Mouse (Mus musculus): ENCODE results near the gene Gpr4. TPM values are rescaled to one million over a fixed set of nuclear protein-coding genes. Genes with fewer than 3 reads are reported as not detected.

Gene Gpr4
- polyA plus RNA-seq, 1 experiment from 2014 or later = 1.8 TPM

- Histone ChIP-seq H3K9me3 (peaks cover 2% of the 10 kb centered on the region; the same call in 1 of the 2 replicates), H3K36me3 (peaks cover 47% of the 10 kb centered on the region), H3K27me3 (ENCODE audit: insufficient read depth, poor library complexity, severe bottlenecking) (no peaks in the 10 kb centered on the region), H3K4me3 (no peak overlapping the region), H3K27ac (no peak overlapping the region), H3K4me1 (replicated peaks) (peaks cover 7% of the 10 kb centered on the region; the same call in 1 of the 2 replicates)
- no peak for DNase-seq (ENCODE audit: low spot score)
- 83% methylated on average over 2 of the region's 2 CpGs for WGBS
These were observed 24.1 kb downstream of the Gpr4 start for GRCm38 (mm10) chr7:19236411-19236810.

GRCm38 (mm10) chr7:19238344-19238743 lies 26.0 kb downstream of the Gpr4 start:
- H3K4me3 ChIP-seq = no peak overlapping the region
- H3K4me1 ChIP-seq (replicated peaks) = peaks cover 7% of the 10 kb centered on the region; the same call in 1 of the 2 replicates
- no peak for DNase-seq (ENCODE audit: low spot score)
- 97% methylated on average over 4 of the region's 4 CpGs for WGBS
- peaks cover 28% of the 10 kb centered on the region for H3K36me3 ChIP-seq
- no peak overlapping the region for H3K27ac ChIP-seq
- no peaks in the 10 kb centered on the region for H3K27me3 ChIP-seq (ENCODE audit: insufficient read depth, poor library complexity, severe bottlenecking)
- H3K9me3 ChIP-seq = peaks cover 2% of the 10 kb centered on the region; the same call in 1 of the 2 replicates

DNA sequence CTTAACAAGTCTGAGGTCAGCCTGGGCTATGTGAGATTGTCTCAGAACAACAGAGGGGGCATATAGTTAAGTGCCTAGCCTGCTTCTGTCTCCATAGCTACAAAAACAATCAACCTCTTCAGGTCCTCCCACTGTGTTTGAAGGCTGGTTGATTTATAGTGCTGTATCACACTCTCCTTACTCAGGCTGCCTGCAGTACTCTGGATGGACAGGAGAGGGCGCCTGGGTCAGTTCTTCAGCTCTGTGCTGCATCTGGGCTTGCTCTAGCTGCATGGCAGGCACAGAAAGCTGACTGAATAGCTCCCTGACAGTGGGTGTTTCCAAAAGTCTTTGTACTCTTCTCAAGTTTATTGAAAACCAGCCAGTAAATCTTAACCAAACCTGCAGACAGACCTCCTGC lies 27.1 kb downstream of the Gpr4 start:
- 0% methylated on average over 1 of the region's 1 CpGs for WGBS
- peak; percentile 90 for DNase-seq (ENCODE audit: low spot score)
- no peaks in the 10 kb centered on the region for H3K27me3 ChIP-seq (ENCODE audit: insufficient read depth, poor library complexity, severe bottlenecking)
- H3K36me3 ChIP-seq = peaks cover 28% of the 10 kb centered on the region
- no peak overlapping the region for H3K27ac ChIP-seq
- H3K4me1 ChIP-seq (replicated peaks) = peaks cover 7% of the 10 kb centered on the region; the same call in 1 of the 2 replicates
- no peaks in the 10 kb centered on the region for H3K9me3 ChIP-seq
- no peak overlapping the region for H3K4me3 ChIP-seq

DNA sequence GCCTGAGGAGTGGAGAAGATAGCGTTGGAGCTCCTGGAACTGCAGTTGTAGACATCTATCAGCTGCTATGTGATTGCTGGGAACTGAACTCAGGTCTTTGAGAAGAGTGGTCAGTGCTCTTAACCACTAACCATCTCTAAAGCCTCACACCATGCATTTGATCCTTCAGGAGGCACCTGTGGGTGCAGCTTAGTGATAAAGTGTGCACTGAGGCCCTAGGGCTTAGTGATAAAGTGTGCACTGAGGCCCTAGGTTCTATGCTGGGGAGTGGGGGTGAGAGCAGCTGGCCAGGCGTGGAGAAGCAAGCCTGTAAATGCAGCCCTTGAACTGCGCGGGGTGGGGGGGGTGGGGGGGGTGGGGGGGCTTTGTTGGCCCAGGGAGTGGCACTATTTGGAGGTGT lies 27.6 kb downstream of the Gpr4 start:
- Histone ChIP-seq H3K9me3 (no peaks in the 10 kb centered on the region), H3K27me3 (ENCODE audit: insufficient read depth, poor library complexity, severe bottlenecking) (no peaks in the 10 kb centered on the region), H3K36me3 (peaks cover 28% of the 10 kb centered on the region), H3K27ac (no peak overlapping the region), H3K4me1 (replicated peaks) (peaks cover 7% of the 10 kb centered on the region; the same call in 1 of the 2 replicates), H3K4me3 (no peak overlapping the region)
- no peak for DNase-seq (ENCODE audit: low spot score)
- 66% methylated on average over 4 of the region's 4 CpGs for WGBS

DNA sequence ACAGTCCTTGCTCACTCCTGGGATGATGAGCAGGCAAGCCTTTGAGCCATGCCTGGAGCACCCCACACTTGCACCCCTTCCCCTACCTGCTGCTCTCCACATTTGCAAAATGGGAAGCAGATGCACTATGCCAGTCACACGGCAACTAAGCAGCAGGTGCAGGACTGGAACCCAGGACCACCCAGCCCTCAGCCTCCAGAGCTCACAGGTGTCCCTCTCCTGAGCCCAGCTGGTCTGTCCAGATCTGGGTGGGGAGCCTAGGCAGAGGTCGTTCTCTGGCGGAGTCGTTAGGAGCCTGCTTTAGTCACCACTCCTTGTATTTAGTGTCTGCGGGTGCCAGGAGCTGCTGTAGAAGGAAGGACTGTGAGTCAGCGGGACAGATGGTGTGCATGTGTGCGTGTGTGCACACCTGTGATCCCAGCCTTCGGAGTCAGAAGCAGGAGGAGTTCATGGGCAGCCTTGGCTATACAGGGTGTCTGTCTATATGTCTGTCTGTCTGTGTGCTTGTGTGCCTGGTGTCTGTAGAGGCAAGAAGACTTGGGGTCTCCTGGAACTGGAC lies 28.6 kb downstream of the Gpr4 start:
- Histone ChIP-seq H3K36me3 (peaks cover 37% of the 10 kb centered on the region), H3K9me3 (no peaks in the 10 kb centered on the region), H3K4me1 (replicated peaks) (peaks cover 7% of the 10 kb centered on the region; the same call in 1 of the 2 replicates), H3K27ac (no peak overlapping the region; the same call in 1 of the 2 replicates), H3K27me3 (ENCODE audit: insufficient read depth, poor library complexity, severe bottlenecking) (no peaks in the 10 kb centered on the region), H3K4me3 (no peak overlapping the region)
- 93% methylated on average over 8 of the region's 8 CpGs for WGBS
- DNase-seq (ENCODE audit: low spot score) = no peak

GRCm38 (mm10) chr7:19242005-19242404 lies 29.7 kb downstream of the Gpr4 start:
- Histone ChIP-seq H3K27me3 (ENCODE audit: insufficient read depth, poor library complexity, severe bottlenecking) (no peaks in the 10 kb centered on the region), H3K36me3 (peaks cover 48% of the 10 kb centered on the region), H3K27ac (no peak overlapping the region), H3K4me1 (replicated peaks) (peaks cover 7% of the 10 kb centered on the region; the same call in 1 of the 2 replicates), H3K4me3 (no peak overlapping the region), H3K9me3 (no peaks in the 10 kb centered on the region)
- 94% methylated on average over 1 of the region's 1 CpGs for WGBS
- no peak for DNase-seq (ENCODE audit: low spot score)

GRCm38 (mm10) chr7:19243858-19244257 lies 31.5 kb downstream of the Gpr4 start:
- no peak for DNase-seq (ENCODE audit: low spot score)
- H3K27me3 ChIP-seq (ENCODE audit: insufficient read depth, poor library complexity, severe bottlenecking) = no peaks in the 10 kb centered on the region

DNA sequence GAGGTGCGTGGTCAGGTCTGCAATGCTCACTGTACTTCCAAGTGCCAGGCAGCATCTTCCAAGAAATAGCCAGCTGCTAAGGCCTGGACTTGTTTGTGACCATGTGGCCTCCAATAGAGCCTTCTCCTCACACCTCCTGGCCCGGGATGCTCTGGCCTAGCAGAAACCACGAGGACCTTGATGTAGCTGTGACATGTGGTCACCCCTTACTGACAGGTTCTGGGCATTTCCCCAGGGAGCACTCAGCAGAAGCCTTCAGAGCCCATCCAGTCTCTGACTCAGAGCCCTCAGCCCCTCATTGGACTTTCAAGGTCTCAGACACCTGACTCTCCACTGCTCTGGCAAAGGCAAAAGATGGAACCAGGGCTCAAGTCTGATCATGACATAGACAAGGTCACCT lies 32.7 kb downstream of the Gpr4 start:
- WGBS = 94% methylated on average over 3 of the region's 3 CpGs
- no peak for DNase-seq (ENCODE audit: low spot score)
- Histone ChIP-seq H3K4me3 (no peak overlapping the region), H3K9me3 (0 out of 2 replicates have a peak, but pooled peaks cover 3% of the 10 kb centered on the region), H3K27me3 (ENCODE audit: insufficient read depth, poor library complexity, severe bottlenecking) (no peaks in the 10 kb centered on the region), H3K36me3 (peaks cover 55% of the 10 kb centered on the region), H3K27ac (no peak overlapping the region), H3K4me1 (replicated peaks) (no peaks in the 10 kb centered on the region)

More at GRCm38 (mm10) chr7:19243858-19244257, 31.5 kb downstream of the Gpr4 start:
- Histone ChIP-seq H3K27ac (no peak overlapping the region), H3K9me3 (0 out of 2 replicates have a peak, but pooled peaks cover 3% of the 10 kb centered on the region), H3K36me3 (peaks cover 55% of the 10 kb centered on the region), H3K4me1 (replicated peaks) (peaks cover 7% of the 10 kb centered on the region; the same call in 1 of the 2 replicates), H3K4me3 (no peak overlapping the region)
- 87% methylated on average over 5 of the region's 5 CpGs for WGBS

GRCm38 (mm10) chr7:19246855-19247254 lies 34.5 kb downstream of the Gpr4 start:
- no peak overlapping the region for H3K27ac ChIP-seq
- peaks cover 44% of the 10 kb centered on the region for H3K36me3 ChIP-seq
- H3K4me3 ChIP-seq = no peak overlapping the region
- no peak for DNase-seq (ENCODE audit: low spot score)
- no peaks in the 10 kb centered on the region for H3K27me3 ChIP-seq (ENCODE audit: insufficient read depth, poor library complexity, severe bottlenecking)
- 88% methylated on average over 1 of the region's 1 CpGs for WGBS
- H3K4me1 ChIP-seq (replicated peaks) = no peaks in the 10 kb centered on the region
- H3K9me3 ChIP-seq = 0 out of 2 replicates have a peak, but pooled peaks cover 3% of the 10 kb centered on the region

DNA sequence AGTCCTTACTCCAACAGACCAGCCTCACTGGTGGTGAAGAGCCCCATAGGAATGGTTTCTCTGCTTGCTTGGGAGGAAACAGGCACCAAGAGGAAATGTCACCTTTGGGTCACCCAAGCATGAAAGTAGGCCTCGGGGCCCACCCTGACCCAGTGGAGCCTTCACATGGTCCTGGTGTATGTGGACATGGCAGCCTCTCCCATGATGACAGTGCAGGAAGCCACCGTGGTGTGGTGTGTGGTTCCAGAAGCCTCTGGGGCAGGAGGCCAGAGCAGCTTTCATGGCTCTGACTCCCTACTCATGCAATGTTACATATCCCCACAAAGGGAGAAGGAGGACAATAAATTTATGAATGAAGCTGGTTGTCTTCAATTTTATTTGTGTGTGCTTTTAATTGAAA lies 35.2 kb downstream of the Gpr4 start:
- 94% methylated on average over 2 of the region's 2 CpGs for WGBS
- Histone ChIP-seq H3K9me3 (0 out of 2 replicates have a peak, but pooled peaks cover 3% of the 10 kb centered on the region), H3K27me3 (ENCODE audit: insufficient read depth, poor library complexity, severe bottlenecking) (no peaks in the 10 kb centered on the region), H3K36me3 (peaks cover 44% of the 10 kb centered on the region), H3K4me3 (no peak overlapping the region), H3K27ac (no peak overlapping the region), H3K4me1 (replicated peaks) (no peaks in the 10 kb centered on the region)
- no peak for DNase-seq (ENCODE audit: low spot score)

- WGBS = 87% methylated on average over 4 of the region's 4 CpGs
- no peak for DNase-seq (ENCODE audit: low spot score)
These were observed 39.7 kb downstream of the Gpr4 start for GRCm38 (mm10) chr7:19252078-19252477.

GRCm38 (mm10) chr7:19253437-19253836 lies 41.1 kb downstream of the Gpr4 start:
- H3K4me1 ChIP-seq (replicated peaks) = peaks cover 4% of the 10 kb centered on the region; the same call in 1 of the 2 replicates
- WGBS = 68% methylated on average over 5 of the region's 5 CpGs
- H3K9me3 ChIP-seq = no peaks in the 10 kb centered on the region
- no peak overlapping the region for H3K4me3 ChIP-seq
- peaks cover 38% of the 10 kb centered on the region for H3K36me3 ChIP-seq
- H3K27me3 ChIP-seq (ENCODE audit: insufficient read depth, poor library complexity, severe bottlenecking) = no peaks in the 10 kb centered on the region
- no peak for DNase-seq (ENCODE audit: low spot score)
- no peak overlapping the region for H3K27ac ChIP-seq

More at GRCm38 (mm10) chr7:19252078-19252477, 39.7 kb downstream of the Gpr4 start:
- Histone ChIP-seq H3K9me3 (0 out of 2 replicates have a peak, but pooled peaks cover 3% of the 10 kb centered on the region), H3K27ac (no peak overlapping the region), H3K27me3 (ENCODE audit: insufficient read depth, poor library complexity, severe bottlenecking) (no peaks in the 10 kb centered on the region), H3K4me3 (no peak overlapping the region), H3K36me3 (peaks cover 31% of the 10 kb centered on the region), H3K4me1 (replicated peaks) (no peaks in the 10 kb centered on the region)

GRCm38 (mm10) chr7:19255395-19255794 lies 43.1 kb downstream of the Gpr4 start:
- DNase-seq (ENCODE audit: low spot score) = no peak
- Histone ChIP-seq H3K4me3 (no peak overlapping the region), H3K36me3 (peaks cover 58% of the 10 kb centered on the region), H3K27ac (no peak overlapping the region), H3K9me3 (no peaks in the 10 kb centered on the region), H3K4me1 (replicated peaks) (peaks cover 4% of the 10 kb centered on the region; the same call in 1 of the 2 replicates), H3K27me3 (ENCODE audit: insufficient read depth, poor library complexity, severe bottlenecking) (no peaks in the 10 kb centered on the region)
- 82% methylated on average over 17 of the region's 17 CpGs for WGBS
